Mouse (Mus musculus): ENCODE measurements at regions not wholly inside any gene's neighbourhood (a gene's known extent, or its start where the extent isn't known, plus 50 kb on each side); places are given as distances from the start of the nearest gene placed in this dataset.

DNA sequence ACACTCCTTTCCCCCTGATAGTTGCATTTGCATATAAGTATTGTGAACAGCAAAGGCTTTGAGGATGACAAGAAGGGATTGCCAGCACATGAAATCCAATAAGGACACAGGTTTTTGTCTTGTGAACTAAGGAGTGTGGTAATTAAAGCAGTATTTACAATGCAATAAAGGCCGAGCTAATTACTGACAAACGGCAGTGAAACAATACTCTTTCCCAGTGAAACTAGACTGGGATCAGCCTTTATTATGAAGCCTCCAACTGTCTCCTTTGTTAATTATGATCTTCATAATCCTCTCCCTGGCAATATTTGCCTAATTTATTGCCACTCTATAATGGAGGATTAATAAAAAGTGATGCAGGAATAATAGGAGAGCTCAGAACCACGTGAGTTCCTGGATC lies 704.2 kb upstream of the Api5 start:
- H3K36me3 ChIP-seq, result no peaks in the 10 kb centered on the region
- H3K4me3 ChIP-seq, result no peak overlapping the region
- H3K9ac ChIP-seq, result no peak overlapping the region
- 0 out of 2 replicates have a peak overlapping the region, but pooled peaks have one; percentile 6 for H3K27ac ChIP-seq (replicated peaks)
- 11% methylated on average over 3 of the region's 3 CpGs for WGBS
- no peaks in the 10 kb centered on the region for H3K27me3 ChIP-seq
- no peaks in the 10 kb centered on the region for H3K9me3 ChIP-seq
- ATAC-seq (ENCODE audit: low read depth), result peak; percentile 87
- H3K4me1 ChIP-seq (replicated peaks), result peaks cover 12% of the 10 kb centered on the region
- no peak overlapping the region for H3K4me2 ChIP-seq

DNA sequence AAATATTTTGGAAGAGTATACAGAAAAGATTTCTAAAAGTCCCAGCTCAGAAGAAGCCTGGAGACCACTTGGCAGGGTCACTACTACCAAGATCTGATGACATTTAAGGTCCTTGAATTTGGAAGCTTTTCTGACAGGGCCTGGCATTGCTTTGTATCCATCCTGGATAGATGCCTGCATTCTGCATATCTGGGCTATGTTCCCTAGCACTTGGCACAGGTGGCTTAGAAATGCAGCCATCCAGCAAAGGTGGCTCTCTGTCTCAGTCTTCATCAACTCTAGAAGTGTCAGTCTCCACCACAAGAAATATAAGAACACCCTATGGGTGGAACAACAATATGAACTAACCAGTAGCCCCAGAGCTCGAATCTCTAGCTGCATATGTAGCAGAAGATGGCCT lies 702.2 kb upstream of the Api5 start:
- 44% methylated on average over 1 of the region's 1 CpGs for WGBS

DNA sequence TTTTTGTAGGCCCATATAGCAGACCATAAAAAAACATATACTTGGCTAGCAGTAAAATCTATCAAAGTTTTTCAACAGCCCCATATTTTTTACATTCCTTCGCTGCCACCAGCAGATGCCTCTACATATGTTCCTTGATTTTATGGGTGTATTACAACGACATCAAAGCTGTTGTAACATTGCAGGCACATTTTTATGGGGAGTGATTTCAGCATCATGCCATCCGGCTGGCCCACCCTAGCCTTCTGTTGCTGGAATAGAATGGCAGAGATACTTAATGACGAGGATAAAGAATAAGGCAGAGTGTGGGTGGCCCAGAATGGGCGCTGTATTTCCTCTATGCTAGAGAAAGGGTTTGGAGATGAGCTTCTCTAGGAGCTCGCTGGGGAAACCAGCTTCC lies 698.7 kb upstream of the Api5 start:
- no peak for ATAC-seq (ENCODE audit: low read depth)
- no peaks in the 10 kb centered on the region for H3K27me3 ChIP-seq
- H3K4me1 ChIP-seq (replicated peaks), result peaks cover 3% of the 10 kb centered on the region; the same call in 1 of the 2 replicates
- H3K9ac ChIP-seq, result no peak overlapping the region
- 74% methylated on average over 6 of the region's 6 CpGs for WGBS
- H3K4me3 ChIP-seq, result no peak overlapping the region
- no peaks in the 10 kb centered on the region for H3K9me3 ChIP-seq
- no peak overlapping the region for H3K27ac ChIP-seq (replicated peaks)
- H3K4me2 ChIP-seq, result no peak overlapping the region
- no peaks in the 10 kb centered on the region for H3K36me3 ChIP-seq

More for the DNA sequence above, 702.2 kb upstream of the Api5 start:
- no peak overlapping the region for H3K4me2 ChIP-seq
- H3K4me1 ChIP-seq (replicated peaks), result peaks cover 12% of the 10 kb centered on the region
- no peaks in the 10 kb centered on the region for H3K27me3 ChIP-seq
- H3K27ac ChIP-seq (replicated peaks), result no peak overlapping the region
- no peaks in the 10 kb centered on the region for H3K36me3 ChIP-seq
- H3K4me3 ChIP-seq, result no peak overlapping the region
- H3K9ac ChIP-seq, result no peak overlapping the region
- no peak for ATAC-seq (ENCODE audit: low read depth)
- H3K9me3 ChIP-seq, result no peaks in the 10 kb centered on the region

DNA sequence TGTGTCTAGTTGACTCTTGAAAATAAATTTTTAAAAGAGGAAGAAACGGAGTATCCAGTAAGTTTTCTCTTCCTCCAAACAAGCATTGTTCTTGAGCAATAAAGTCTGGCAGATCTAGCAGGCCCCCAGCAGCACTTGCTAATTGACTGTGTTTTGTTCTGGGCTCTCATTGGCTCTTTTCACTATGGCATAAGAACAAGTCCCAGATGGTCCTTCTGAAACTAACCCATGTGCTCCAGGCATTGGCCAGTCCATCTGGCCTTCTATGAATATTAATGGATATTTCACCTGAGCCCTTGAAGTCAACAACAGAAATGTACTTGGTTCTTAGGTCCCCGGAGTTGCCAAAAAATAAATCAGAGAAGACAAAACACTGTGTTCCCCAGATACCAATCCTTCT lies 693.2 kb upstream of the Api5 start:
- no peak overlapping the region for H3K4me2 ChIP-seq
- H3K27me3 ChIP-seq, result no peaks in the 10 kb centered on the region
- no peak overlapping the region for H3K27ac ChIP-seq (replicated peaks)
- no peak overlapping the region for H3K9ac ChIP-seq
- WGBS, result 46% methylated on average over 2 of the region's 2 CpGs
- H3K4me1 ChIP-seq (replicated peaks), result no peaks in the 10 kb centered on the region
- no peaks in the 10 kb centered on the region for H3K36me3 ChIP-seq
- no peak for ATAC-seq (ENCODE audit: low read depth)
- no peak overlapping the region for H3K4me3 ChIP-seq
- no peaks in the 10 kb centered on the region for H3K9me3 ChIP-seq

DNA sequence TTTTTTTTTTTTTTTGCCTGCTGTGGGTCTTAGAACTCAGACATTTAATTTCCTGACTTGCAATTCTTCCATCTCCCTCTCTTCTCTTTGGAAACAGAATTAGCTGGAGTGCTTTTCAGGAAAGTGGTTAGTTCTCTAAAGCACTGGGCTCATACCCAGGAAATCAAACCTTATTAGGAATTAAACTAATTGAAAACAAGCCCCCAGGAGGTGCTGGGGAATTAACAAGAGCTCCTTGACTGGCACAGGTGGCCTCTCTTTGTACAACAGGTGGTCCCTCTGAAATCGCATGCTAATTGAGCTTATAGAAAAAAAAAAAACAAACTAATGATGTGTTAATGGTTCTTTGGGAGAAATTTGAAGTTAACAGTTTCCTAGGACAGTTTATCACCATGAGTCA lies 690.8 kb upstream of the Api5 start:
- WGBS, result 50% methylated on average over 1 of the region's 1 CpGs
- no peak overlapping the region for H3K4me3 ChIP-seq
- no peak overlapping the region for H3K27ac ChIP-seq (replicated peaks)
- no peaks in the 10 kb centered on the region for H3K27me3 ChIP-seq
- no peaks in the 10 kb centered on the region for H3K4me1 ChIP-seq (replicated peaks)
- no peak for ATAC-seq (ENCODE audit: low read depth)
- no peaks in the 10 kb centered on the region for H3K36me3 ChIP-seq
- H3K9me3 ChIP-seq, result no peaks in the 10 kb centered on the region
- no peak overlapping the region for H3K4me2 ChIP-seq
- no peak overlapping the region for H3K9ac ChIP-seq

DNA sequence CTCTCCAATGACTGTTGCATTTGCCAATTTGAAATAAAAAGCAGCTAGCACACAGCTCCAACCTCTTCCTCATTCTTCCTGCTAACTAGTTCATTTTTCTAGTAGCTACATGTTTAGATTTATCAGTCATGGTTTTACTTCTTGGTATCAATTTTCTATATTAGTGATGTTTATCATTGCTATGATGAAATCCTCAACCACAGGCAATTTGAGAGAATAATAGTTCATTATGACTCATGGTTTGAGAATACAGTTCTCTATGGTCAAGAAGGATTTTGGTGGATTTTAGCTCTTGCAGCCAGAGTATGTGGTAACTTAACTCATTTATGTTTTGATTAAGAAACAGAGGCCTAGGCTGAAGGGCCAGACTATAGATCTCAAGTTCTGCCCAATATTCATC lies 681.6 kb upstream of the Api5 start:
- no peaks in the 10 kb centered on the region for H3K9me3 ChIP-seq
- no peaks in the 10 kb centered on the region for H3K36me3 ChIP-seq
- no peaks in the 10 kb centered on the region for H3K27me3 ChIP-seq
- ATAC-seq (ENCODE audit: low read depth), result no peak
- no peak overlapping the region for H3K4me3 ChIP-seq
- no peak overlapping the region for H3K4me2 ChIP-seq
- H3K4me1 ChIP-seq (replicated peaks), result no peaks in the 10 kb centered on the region
- no peak overlapping the region for H3K9ac ChIP-seq
- no peak overlapping the region for H3K27ac ChIP-seq (replicated peaks)

DNA sequence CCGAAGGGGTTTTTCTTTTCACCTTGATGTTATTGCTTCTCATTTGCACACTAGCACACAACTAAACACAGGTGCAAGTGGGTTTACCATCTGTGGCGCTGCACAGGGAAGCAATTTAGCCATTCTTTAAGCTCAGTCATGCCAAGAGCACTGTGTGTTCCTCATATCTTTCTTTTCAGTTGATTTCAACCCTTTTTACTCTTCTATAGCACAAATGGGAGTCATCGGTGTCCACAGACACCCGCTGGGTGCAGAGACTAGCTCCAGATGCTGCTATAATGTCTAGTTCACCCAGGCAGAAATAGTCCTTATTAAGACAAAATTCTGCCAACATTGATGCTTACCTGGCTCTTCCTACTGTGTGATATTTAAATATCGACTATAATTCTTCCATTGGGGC lies 659.1 kb upstream of the Api5 start:
- WGBS, result 87% methylated on average over 5 of the region's 5 CpGs
- no peak for ATAC-seq (ENCODE audit: low read depth)

DNA sequence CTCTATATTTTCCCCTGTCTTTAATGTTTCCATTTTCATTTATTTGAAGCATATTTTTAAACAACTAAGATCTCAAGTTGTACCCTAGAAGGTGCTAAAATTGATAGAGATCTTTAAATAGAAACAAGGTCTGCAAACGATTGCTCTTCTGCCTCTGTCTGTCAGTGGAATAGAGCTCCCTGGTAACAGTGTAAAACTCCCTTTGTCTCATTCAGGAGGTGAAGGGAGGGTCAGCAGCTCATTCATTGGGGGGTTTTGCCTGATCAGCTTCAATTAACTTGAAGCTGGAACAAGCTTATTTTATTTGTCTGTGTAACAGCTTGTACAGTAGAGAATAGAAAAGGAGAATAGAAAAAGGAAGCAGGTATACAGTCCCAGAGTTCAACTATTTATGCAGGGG lies 616.7 kb upstream of the Api5 start:
- Histone ChIP-seq H3K4me1 (replicated peaks) (peaks cover 3% of the 10 kb centered on the region; the same call in 1 of the 2 replicates), H3K27ac (replicated peaks) (no peak overlapping the region), H3K4me3 (no peak overlapping the region), H3K36me3 (no peaks in the 10 kb centered on the region), H3K4me2 (no peak overlapping the region), H3K9ac (no peak overlapping the region), H3K27me3 (no peaks in the 10 kb centered on the region), H3K9me3 (no peaks in the 10 kb centered on the region)
- no peak for ATAC-seq (ENCODE audit: low read depth)
- whole genome bisulfite sequencing, result 13% methylated on average over 1 of the region's 1 CpGs

More for the DNA sequence above, 659.1 kb upstream of the Api5 start:
- H3K9me3 ChIP-seq, result no peaks in the 10 kb centered on the region
- no peak overlapping the region for H3K4me2 ChIP-seq
- no peak overlapping the region for H3K4me3 ChIP-seq
- no peaks in the 10 kb centered on the region for H3K27me3 ChIP-seq
- no peak overlapping the region for H3K9ac ChIP-seq
- H3K27ac ChIP-seq (replicated peaks), result no peak overlapping the region
- H3K36me3 ChIP-seq, result no peaks in the 10 kb centered on the region
- H3K4me1 ChIP-seq (replicated peaks), result no peaks in the 10 kb centered on the region

DNA sequence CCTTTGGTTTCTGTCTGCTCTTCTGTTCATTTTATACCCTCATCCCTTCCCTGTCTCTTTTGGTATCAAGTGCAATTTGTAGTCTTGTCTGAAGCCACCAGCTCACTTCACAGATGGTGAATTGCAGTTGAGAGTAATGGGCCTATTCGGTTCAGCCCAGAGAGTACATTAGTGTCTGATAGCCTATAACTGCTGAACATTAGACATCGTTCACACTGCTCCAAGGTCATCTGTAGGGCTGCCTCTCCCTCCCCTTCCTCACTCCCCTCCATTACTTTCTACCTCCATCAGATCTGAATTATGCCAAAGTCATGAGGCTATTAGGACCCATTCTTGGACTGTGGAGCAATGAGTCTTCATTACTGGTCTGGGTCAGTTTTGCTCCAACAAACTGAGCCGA lies 615.9 kb upstream of the Api5 start:
- 75% methylated on average over 3 of the region's 3 CpGs for WGBS
- Histone ChIP-seq H3K27me3 (no peaks in the 10 kb centered on the region), H3K4me1 (replicated peaks) (peaks cover 3% of the 10 kb centered on the region; the same call in 1 of the 2 replicates), H3K36me3 (no peaks in the 10 kb centered on the region), H3K9me3 (no peaks in the 10 kb centered on the region), H3K27ac (replicated peaks) (no peak overlapping the region), H3K9ac (no peak overlapping the region), H3K4me3 (no peak overlapping the region), H3K4me2 (no peak overlapping the region)
- ATAC-seq (ENCODE audit: low read depth), result peak; percentile 69
